Mouse (Mus musculus) testis, adult 2 months (tissue): ENCODE measurements around the gene Ltk. TPM values are rescaled to one million over a fixed set of nuclear protein-coding genes. Genes with fewer than 3 reads are reported as not detected.

Source experiments
- H3K27ac ChIP-seq: fragments of 200-500 bp; 2 replicates; pipeline ENCODE4 v1.5.1; 2012; ENCODE audit warnings: low read depth, low read length; ENCODE audit not compliant: control insufficient read depth, insufficient read depth
- H3K27me3 ChIP-seq: fragments of 200-500 bp; 2 replicates; pipeline ENCODE4 v1.6.1; 2012; ENCODE audit warnings: mild to moderate bottlenecking, low read length, moderate library complexity; ENCODE audit not compliant: control insufficient read depth, insufficient read depth
- H3K36me3 ChIP-seq: fragments of 200-500 bp; 2 replicates; pipeline ENCODE4 v1.6.1; 2012; ENCODE audit warnings: mild to moderate bottlenecking, low read length; ENCODE audit not compliant: control insufficient read depth, insufficient read depth
- H3K4me1 ChIP-seq: fragments of 200-500 bp; 2 replicates; pipeline ENCODE4 v1.6.1; 2012; ENCODE audit warnings: low read length; ENCODE audit not compliant: control insufficient read depth, insufficient read depth
- H3K4me3 ChIP-seq: fragments of 200-500 bp; 2 replicates; pipeline ENCODE4 v1.5.1; 2012; ENCODE audit warnings: low read depth, mild to moderate bottlenecking, low read length, moderate library complexity, mixed read lengths; ENCODE audit not compliant: control insufficient read depth
- CTCF ChIP-seq: fragments of 200-500 bp; IDR thresholded peaks from 2 replicates; pipeline ENCODE4 v1.5.1; 2012; ENCODE audit warnings: low read depth, mild to moderate bottlenecking, inconsistent platforms, low read length, moderate library complexity; ENCODE audit not compliant: control insufficient read depth, insufficient read depth, insufficient replicate concordance
- POLR2A ChIP-seq: fragments of 200-500 bp; IDR thresholded peaks from 2 replicates; pipeline ENCODE4 v1.6.1; 2012; ENCODE audit warnings: low read depth, mild to moderate bottlenecking, inconsistent platforms, low read length, moderate library complexity; ENCODE audit not compliant: control insufficient read depth
- polyA plus RNA-seq: library from polyadenylated mRNA; depleted of rRNA; stranded (reverse); fragments of >200 nt; gene quantifications from 2 replicates; pipeline ENCODE4 v1.2.3, GENCODE M21; 2012

Ltk gene
- polyA plus RNA-seq, 1 experiment = 2.2 TPM

DNA sequence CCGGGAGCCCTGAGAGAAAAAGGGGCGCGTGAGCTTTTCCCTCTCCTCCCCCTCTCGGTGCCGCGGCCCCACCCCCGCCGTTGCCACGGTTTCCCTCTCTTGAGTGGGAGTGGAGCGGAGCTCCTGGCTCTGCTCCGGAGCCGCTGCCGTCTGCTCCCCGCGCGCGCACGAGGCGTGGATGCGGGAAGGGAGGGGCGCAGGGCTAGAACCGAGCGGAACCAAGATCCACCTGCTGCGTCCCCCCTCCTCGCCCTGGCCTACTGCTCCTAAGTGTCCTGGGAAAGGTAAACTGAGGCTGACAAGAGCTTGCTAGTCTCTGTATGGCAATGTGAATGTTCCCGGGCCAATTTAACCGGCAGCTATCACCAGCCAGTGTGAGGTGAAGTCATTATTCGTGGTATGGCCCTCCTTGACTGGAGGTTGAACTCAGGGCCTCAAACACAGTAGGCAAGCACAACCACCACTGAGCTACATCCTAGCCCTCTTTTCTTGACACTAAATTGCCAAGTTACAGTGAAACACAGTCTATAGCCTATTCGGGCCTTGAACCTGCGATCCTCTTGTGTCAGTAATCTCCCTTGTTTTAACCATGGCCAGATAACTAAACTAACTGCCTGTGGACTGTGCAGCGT is 16.9 kb downstream of the Ltk start:
- Histone ChIP-seq H3K36me3 (no peaks in the 10 kb centered on the region), H3K27me3 (0 out of 2 replicates have a peak, but pooled peaks cover 2% of the 10 kb centered on the region), H3K4me3 (peak overlapping the region; percentile 85), H3K4me1 (peaks cover 20% of the 10 kb centered on the region), H3K27ac (no peak overlapping the region)
- TF ChIP-seq POLR2A = no peak
- TF ChIP-seq CTCF = no peak

DNA sequence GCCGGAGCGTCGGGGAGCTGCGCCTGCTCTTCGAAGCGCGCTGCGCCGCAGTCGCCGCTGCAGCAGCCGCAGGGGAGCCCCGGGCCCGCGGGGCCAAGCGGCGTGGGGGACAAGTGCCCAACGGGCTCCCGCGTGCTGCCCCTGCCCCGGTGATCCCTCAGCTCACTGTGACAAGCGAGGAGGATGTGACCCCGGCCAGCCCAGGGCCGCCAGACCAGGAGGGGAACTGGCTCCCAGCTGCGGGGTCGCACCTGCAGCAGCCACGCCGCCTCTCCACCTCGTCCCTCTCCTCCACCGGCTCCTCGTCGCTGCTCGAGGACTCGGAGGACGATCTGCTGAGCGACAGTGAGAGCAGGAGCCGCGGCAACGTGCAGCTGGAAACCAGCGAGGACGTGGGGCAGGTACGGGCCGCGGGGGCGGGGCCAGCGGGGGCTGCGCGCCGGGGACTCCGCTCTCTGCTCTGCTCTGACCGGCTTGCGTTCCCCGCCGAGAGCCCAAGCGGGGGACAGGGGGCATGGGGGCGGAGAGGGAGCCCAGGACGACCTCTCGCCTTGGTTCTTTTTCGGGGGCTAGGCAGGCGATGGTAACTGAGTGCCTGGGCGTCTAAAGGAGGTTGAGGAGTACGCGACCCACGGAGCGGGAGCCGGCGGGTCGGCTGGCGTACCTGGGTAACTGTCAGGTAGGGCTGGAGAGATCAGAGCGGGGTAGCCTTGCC is 17.6 kb downstream of the Ltk start:
- H3K4me1 ChIP-seq = peaks cover 20% of the 10 kb centered on the region
- TF ChIP-seq POLR2A = no peak
- 0 out of 2 replicates have a peak, but pooled peaks cover 2% of the 10 kb centered on the region for H3K27me3 ChIP-seq
- no peak overlapping the region for H3K27ac ChIP-seq
- no peaks in the 10 kb centered on the region for H3K36me3 ChIP-seq
- H3K4me3 ChIP-seq = peak overlapping the region; percentile 85

DNA sequence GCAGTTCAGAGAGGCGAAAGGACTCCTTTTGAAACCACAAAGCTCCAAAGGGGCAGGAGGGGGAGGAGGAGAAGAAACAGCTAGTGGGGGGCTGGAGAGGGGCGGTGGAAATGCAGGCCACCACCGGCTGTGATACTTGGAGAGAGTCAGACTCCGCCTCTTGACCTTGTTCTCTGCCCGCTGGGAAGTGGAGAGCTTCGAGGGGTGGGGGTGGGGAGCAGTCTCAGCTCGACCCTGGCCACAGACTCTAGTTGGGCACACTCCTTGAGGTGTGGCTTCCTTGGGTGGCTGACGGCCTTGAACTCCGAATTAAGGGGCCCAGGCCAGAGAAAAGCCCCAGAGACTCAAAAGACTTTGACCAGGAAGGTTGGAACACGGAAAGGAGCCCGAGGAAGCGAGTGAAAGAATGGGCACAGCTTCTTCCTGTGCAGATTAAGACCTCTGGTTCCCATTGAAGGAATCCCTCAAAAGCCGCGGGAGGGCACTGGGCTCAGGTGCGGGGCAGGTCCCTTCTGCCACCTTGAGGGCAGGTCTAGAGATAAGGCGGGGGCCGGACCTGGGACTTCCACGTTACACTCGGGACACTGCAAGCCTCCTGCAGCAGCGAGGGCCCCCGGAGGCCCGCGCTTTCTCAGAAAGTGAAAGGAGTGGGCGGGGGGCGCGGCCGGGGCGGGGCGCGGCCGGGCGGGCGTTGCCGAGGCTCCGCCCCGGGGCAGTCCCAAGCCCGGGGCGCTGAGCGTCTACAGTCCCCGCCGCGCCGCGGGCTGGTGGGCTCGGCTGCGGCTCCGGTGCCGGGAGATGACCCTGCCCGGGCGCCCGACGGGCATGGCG is 18.4 kb downstream of the Ltk start, which contains the start of gene Itpka:
Itpka (plus strand) TSS at position 757 of the 831 bp plus-strand sequence.
- H3K27me3 ChIP-seq = 0 out of 2 replicates have a peak, but pooled peaks cover 2% of the 10 kb centered on the region
- H3K4me1 ChIP-seq = peaks cover 25% of the 10 kb centered on the region

DNA sequence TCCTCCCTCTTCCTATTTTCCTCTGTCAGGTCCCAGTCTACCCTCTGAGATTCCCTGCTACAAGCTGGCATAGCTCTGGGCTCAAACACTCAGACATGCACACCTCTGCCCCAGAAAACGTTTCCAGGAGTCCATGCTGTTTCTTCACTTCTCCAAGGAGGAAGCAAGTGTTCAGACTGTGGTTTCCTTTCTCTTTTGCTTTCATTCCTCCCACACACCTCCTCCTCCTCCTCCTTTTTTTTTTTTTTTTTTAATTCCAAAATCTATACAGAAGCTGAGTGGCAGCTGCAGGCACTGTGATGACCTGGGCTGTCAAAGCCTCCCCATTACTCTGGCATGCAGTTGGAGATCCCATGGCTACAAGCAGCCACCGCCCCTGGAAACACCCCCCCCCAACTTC is 19.7 kb downstream of the Ltk start:
- H3K36me3 ChIP-seq = no peaks in the 10 kb centered on the region
- H3K27me3 ChIP-seq = 0 out of 2 replicates have a peak, but pooled peaks cover 2% of the 10 kb centered on the region
- H3K4me3 ChIP-seq = no peak overlapping the region
- H3K27ac ChIP-seq = no peak overlapping the region
- no peak for TF ChIP-seq POLR2A
- H3K4me1 ChIP-seq = peaks cover 25% of the 10 kb centered on the region

More for the DNA sequence above, 18.4 kb downstream of the Ltk start, which contains the start of gene Itpka:
- Histone ChIP-seq H3K27ac (peak within 1 kb of the TSS; percentile 36), H3K4me3 (peak within 1 kb of the TSS; percentile 85), H3K36me3 (no peaks in the 10 kb centered on the region)
- no peak for TF ChIP-seq CTCF

DNA sequence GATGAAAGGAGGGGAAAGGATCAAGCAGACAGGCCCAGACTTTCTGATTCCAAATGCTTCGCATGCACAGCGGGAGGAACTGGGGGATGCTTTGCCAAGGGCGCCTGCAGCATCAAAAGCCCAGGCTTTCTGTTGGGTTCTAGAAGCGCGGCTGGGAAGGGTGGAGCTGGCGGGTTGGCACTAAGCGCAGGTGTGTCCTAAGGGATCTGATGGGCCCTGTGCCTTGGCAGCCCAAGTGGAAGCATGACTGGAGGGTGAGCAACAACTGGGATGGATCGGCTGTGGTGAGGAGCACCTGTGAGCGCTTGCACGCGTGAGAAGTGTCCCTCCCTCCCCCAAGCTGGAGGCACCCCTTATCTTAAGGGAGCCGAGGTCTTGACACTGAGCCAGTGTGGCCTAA is 23.1 kb downstream of the Ltk start:
- Histone ChIP-seq H3K4me3 (no peak overlapping the region), H3K27ac (no peak overlapping the region), H3K4me1 (peaks cover 7% of the 10 kb centered on the region), H3K36me3 (no peaks in the 10 kb centered on the region; the same call in 1 of the 2 replicates), H3K27me3 (no peaks in the 10 kb centered on the region)
- TF ChIP-seq CTCF = no peak
- TF ChIP-seq POLR2A = no peak

DNA sequence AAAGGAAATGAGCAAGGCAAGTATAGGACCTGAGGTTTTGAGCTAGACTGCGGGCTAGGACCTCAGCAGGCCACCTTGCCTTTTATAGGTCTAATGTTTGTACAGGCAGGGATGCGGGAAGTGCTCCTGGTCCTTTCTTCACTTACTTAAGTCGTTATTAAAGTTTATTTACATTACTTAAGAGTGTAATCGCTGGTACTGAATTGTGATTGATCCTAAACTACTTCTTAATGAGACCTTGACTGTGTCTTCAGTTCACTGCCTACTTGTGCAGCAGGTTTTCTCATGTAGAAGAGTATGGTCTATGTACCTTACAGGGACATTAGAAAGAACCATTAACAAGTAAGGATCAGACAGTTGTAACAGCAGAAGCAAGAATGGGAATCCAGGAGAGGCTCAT is 29.5 kb downstream of the Ltk start:
- no peaks in the 10 kb centered on the region for H3K4me1 ChIP-seq
- no peak overlapping the region for H3K27ac ChIP-seq
- TF ChIP-seq POLR2A = no peak
- no peak for TF ChIP-seq CTCF
- H3K36me3 ChIP-seq = peaks cover under 1% of the 10 kb centered on the region
- no peak overlapping the region for H3K4me3 ChIP-seq
- H3K27me3 ChIP-seq = no peaks in the 10 kb centered on the region

DNA sequence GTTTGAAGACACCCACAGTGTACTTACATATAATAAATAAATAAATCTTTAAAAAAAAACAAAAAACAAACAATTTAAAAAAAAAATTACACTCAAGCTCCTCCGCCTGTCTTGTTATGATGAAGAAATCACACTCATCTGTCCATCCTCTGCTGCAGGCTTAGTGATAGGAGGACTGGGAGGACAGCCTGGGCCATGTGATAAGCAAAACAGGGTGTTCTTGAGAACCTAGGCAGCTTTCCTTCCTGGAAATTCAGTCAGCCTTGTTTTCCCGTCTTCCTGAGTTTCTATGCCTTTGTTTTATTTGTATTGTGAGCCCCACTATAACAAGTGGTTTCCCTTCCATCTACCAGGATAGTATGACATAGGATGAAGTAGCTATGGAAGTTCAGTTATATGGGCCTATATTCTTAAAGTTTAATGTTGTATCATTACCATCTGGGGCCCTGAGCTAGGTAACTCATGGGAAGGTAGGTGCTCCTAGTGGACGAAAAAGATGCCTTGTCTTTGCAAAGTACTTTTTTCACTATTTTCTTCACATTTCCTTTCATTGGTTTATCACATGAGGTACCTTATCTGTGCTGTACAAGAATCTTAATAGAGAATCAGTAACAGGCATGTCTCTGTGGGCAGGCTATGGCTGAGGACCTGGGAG is 32.3 kb downstream of the Ltk start:
- Histone ChIP-seq H3K27me3 (no peaks in the 10 kb centered on the region), H3K27ac (no peak overlapping the region), H3K4me3 (no peak overlapping the region), H3K36me3 (peaks cover 1% of the 10 kb centered on the region), H3K4me1 (no peaks in the 10 kb centered on the region)
- TF ChIP-seq CTCF (no peak), POLR2A (no peak)
